Mouse (Mus musculus) left cerebral cortex, adult 11 months (tissue): Measurements from ENCODE around the gene St7.
A peak's percentile ranks its signal among the peaks of the same experiment; 100 is the strongest.

Experiments used
- DNase-seq: peaks from one replicate; pipeline ENCODE4 v3.0.0; 2022; ENCODE audit warnings: low spot score

St7 gene

GRCm38 (mm10) chr6:17898539-17898938 lies 205.8 kb downstream of the St7 start:
- DNase-seq: no peak

- DNase-seq: no peak
Measured at GRCm38 (mm10) chr6:17903355-17903754, 210.6 kb downstream of the St7 start.

- no peak for DNase-seq
Measured at GRCm38 (mm10) chr6:17905776-17906175, 213.0 kb downstream of the St7 start.

- no peak for DNase-seq
Measured at GRCm38 (mm10) chr6:17906289-17906688, 213.6 kb downstream of the St7 start.

- DNase-seq: no peak
Measured at GRCm38 (mm10) chr6:17912312-17912711, 219.6 kb downstream of the St7 start.

- no peak for DNase-seq
Measured at GRCm38 (mm10) chr6:17912825-17913224, 220.1 kb downstream of the St7 start.

GRCm38 (mm10) chr6:17913315-17913714 lies 220.6 kb downstream of the St7 start:
- DNase-seq: no peak

GRCm38 (mm10) chr6:17914300-17914699 lies 221.6 kb downstream of the St7 start:
- peak; percentile 59 for DNase-seq

- no peak for DNase-seq
Measured at GRCm38 (mm10) chr6:17917233-17917632, 224.5 kb downstream of the St7 start.

GRCm38 (mm10) chr6:17922180-17922579 lies 229.4 kb downstream of the St7 start:
- DNase-seq: no peak

- DNase-seq: no peak
Measured at GRCm38 (mm10) chr6:17922967-17923366, 230.2 kb downstream of the St7 start.

- DNase-seq: no peak
Measured at GRCm38 (mm10) chr6:17923370-17923769, 230.6 kb downstream of the St7 start.

- no peak for DNase-seq
Measured at GRCm38 (mm10) chr6:17923894-17924505, 231.3 kb downstream of the St7 start.

- DNase-seq: no peak
Measured at GRCm38 (mm10) chr6:17925267-17925666, 232.5 kb downstream of the St7 start.

- DNase-seq: no peak
Measured at GRCm38 (mm10) chr6:17927746-17928145, 235.0 kb downstream of the St7 start.

- DNase-seq: no peak
Measured at GRCm38 (mm10) chr6:17931187-17931586, 238.5 kb downstream of the St7 start.

GRCm38 (mm10) chr6:17931835-17932234 lies 239.1 kb downstream of the St7 start:
- DNase-seq: no peak

- no peak for DNase-seq
Measured at GRCm38 (mm10) chr6:17932806-17933205, 240.1 kb downstream of the St7 start.

GRCm38 (mm10) chr6:17938631-17939346 lies 246.1 kb downstream of the St7 start:
- no peak for DNase-seq

GRCm38 (mm10) chr6:17941916-17942315 lies 249.2 kb downstream of the St7 start:
- no peak for DNase-seq

GRCm38 (mm10) chr6:17942344-17942743 lies 249.6 kb downstream of the St7 start:
- DNase-seq: no peak

- no peak for DNase-seq
Measured at GRCm38 (mm10) chr6:17943877-17944617, 251.3 kb downstream of the St7 start.

GRCm38 (mm10) chr6:17946456-17946855 lies 253.7 kb downstream of the St7 start:
- no peak for DNase-seq
